Mouse (Mus musculus) CH12.LX (cell line): ENCODE data around the gene Alyref.

Source experiments
- BHLHE40 ChIP-seq: IDR thresholded peaks from 2 replicates; pipeline ENCODE4 v1.6.1; 2011; ENCODE audit warnings: mild to moderate bottlenecking, low read depth, low read length, improper control_type of control experiment
- CTCF ChIP-seq, 2 experiments: IDR thresholded peaks in 1 of 2; conservative IDR thresholded peaks in 1 of 2; 2 replicates each; pipeline ENCODE4 v1.5.1; 2011 to 2012; ENCODE audit warnings: low read depth in 2 of 2, low read length in 2 of 2, improper control_type of control experiment in 1 of 2, inconsistent platforms in 1 of 2, mild to moderate bottlenecking in 1 of 2, moderate library complexity in 1 of 2
- MAFK ChIP-seq: IDR thresholded peaks from 2 replicates; pipeline ENCODE4 v1.6.1; 2011; ENCODE audit warnings: low read length, improper control_type of control experiment; ENCODE audit not compliant: insufficient replicate concordance
- NELFE ChIP-seq: IDR thresholded peaks from 2 replicates; pipeline ENCODE4 v1.6.1; 2011; ENCODE audit warnings: low read depth, low read length, improper control_type of control experiment
- POLR2A ChIP-seq: IDR thresholded peaks from 2 replicates; pipeline ENCODE4 v1.6.1; 2011; ENCODE audit warnings: low read depth, mild to moderate bottlenecking, improper control_type of control experiment, low read length

DNA sequence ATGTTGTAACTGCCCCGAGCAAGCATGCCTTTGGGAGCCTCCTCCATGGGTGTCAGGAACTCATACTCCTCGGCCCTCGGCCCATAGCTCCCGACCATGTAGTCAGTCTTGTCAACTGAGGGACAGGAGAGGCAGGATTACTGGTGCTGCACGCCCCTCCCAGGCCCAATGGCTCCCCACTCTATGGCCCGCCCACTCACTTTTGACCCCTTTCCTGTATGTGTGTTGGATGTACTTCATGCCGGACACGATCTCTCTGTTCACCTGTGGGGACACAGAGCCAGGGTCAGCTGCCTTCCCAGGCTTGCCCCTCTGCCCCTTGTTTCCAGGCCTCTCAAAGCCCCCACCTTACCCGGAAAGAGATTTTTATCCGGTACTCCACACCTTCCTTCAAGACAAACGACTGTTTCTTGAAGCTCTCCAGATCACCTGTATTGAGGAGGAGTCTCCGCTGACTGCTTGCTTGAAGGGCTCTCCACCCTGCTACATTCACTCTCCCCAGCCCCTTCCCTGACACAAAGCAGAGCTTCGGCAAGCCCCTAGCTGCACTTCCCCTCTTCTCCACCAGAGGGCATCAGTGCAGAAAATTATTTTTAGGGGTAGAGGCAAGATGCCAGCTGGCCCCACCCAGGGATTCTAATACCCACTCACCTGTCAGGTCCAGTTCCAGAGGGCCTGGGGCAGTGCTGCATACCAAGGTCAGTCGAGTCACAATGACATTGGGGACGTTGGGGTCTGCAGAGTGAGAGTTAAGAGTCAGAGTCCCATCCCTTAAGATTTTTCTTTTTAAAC lies 18.7 kb downstream of the Alyref start:
- no peak for TF ChIP-seq NELFE
- TF ChIP-seq MAFK, result no peak
- peak; percentile 86 to 98 for TF ChIP-seq CTCF (conservative IDR thresholded peaks at IDR 0.05 in 1 of 2, IDR thresholded peaks at IDR 0.05 in 1 of 2; ENCODE audit: low read depth in 2 of 2, low read length in 2 of 2)
- no peak; the same call in 1 of the 2 replicates for TF ChIP-seq POLR2A
- no peak for TF ChIP-seq BHLHE40
